Mouse (Mus musculus): ENCODE data around the gene Pou6f1.

DNA sequence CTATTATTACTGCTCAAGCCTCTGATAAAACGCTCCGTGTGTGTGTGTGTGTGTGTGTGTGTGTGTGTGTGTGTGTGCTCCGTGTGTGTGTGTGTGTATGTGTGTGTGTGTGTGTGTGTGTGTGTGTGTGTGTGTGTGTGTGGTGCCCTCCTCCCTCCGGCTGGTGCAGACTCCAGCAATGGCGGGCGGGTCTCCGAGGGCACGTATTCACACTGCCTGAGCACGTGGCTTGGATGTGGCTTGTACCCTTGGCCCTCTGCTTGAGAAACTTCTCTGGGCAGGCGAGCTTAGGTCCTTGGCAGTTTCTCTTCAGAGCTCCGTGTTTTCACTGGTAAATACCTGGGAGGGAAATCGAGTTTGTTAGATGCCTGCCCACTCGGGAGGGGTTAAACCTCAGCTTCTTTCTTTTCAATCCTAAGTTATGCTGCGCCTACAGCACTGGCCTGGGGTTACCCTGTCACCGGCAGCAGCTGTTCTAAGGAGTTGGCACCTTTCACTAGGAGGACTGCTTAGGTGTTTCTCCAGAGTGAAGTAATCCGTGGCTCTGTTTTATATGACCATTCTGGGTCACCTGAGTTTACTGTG, 41.5 kb upstream of the Pou6f1 start:
- TF ChIP-seq CTCF (IDR thresholded peaks at IDR 0.05; ENCODE audit: low read depth, low read length) (no peak), POLR2A (IDR thresholded peaks at IDR 0.05; ENCODE audit: extremely low read depth, insufficient read depth, low read length) (no peak)
